Mouse (Mus musculus) cerebral cortex, adult 2 months (tissue): ENCODE data around the gene Ankrd26.

Source experiments
- WGBS: fragments of 180-500 bp; shearing (Covaris S2); methylation state at CpG from one replicate; pipeline ENCODE4 v1.1.7; 2018; 5-methylcytosine and 5-hydroxymethylcytosine counted together

The Ankrd26 gene

GRCm38 (mm10) chr6:118561745-118562609, at the start of gene Ankrd26:
Gene Ankrd26 (minus strand): TSS chr6:118562226.
- 2% methylated on average over 54 of the region's 54 CpGs for WGBS

DNA sequence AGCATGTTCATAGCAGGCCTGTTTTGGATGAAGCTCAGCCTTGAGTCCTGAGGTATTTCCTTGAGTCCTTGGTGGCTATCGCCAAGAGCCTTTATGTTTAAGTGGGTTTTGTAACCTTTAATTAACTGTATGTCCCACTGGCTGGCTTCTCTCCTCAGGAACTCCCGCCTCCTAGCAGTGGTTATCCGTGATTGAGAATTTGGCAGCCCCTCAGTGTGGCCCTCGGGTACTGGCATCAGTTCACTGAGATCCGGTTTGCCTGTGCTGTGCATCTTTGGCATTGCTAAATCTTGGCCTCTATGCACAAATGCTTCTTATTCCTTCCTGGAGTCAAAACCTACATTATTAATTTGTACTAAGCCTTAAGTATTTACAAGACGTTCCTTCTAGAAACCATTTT, 46.9 kb upstream of the Ankrd26 start:
- WGBS = 67% methylated on average over 6 of the region's 6 CpGs

DNA sequence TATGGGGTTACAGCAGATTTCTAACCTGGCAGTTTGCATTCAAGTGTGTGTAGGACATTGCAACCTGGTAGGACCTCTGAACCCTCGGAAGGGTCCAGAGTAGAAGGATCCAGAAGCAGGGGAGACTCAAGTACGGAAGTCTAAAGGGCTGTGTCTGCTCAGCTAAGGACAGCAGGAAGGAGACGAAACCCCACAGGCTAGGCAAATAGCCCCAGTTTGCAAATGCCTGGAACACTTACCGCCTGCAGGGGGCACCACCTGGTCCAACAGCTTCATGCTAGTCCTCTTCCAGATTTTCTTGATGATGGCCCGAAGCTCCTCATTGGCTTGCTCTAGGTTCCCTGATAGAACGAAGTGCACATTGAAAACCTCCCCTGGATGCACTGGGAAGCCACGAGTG, 43.9 kb upstream of the Ankrd26 start:
- WGBS = 70% methylated on average over 7 of the region's 7 CpGs

DNA sequence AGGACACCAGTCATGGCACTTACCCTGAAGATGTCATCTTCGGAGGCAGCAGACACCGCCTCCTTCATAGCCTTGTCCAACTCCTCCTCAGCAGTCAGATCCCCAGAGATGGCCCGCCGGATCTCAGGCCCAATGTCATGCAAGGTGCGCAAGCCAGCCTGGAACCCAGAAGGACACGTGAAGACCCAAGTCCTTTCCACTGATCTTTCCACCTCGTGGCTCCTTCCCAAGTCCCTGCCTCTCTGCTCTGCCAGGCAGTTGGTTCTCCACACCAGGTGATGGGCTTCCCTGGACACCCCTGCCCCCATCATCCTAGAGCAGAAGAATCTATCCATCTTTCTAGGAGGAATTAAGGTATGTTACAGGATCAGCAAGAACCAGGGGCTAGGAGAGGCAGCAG, 41.8 kb upstream of the Ankrd26 start:
- WGBS = 93% methylated on average over 7 of the region's 7 CpGs

GRCm38 (mm10) chr6:118595681-118596055, 33.6 kb upstream of the Ankrd26 start:
- WGBS = 44% methylated on average over 9 of the region's 9 CpGs

GRCm38 (mm10) chr6:118594833-118595680, 33.0 kb upstream of the Ankrd26 start:
- 50% methylated on average over 10 of the region's 10 CpGs for WGBS

- WGBS = 57% methylated on average over 10 of the region's 10 CpGs
Observed at GRCm38 (mm10) chr6:118594070-118594469, 32.0 kb upstream of the Ankrd26 start.

- WGBS = 41% methylated on average over 34 of the region's 34 CpGs
Observed at GRCm38 (mm10) chr6:118593377-118594061, 31.5 kb upstream of the Ankrd26 start.

DNA sequence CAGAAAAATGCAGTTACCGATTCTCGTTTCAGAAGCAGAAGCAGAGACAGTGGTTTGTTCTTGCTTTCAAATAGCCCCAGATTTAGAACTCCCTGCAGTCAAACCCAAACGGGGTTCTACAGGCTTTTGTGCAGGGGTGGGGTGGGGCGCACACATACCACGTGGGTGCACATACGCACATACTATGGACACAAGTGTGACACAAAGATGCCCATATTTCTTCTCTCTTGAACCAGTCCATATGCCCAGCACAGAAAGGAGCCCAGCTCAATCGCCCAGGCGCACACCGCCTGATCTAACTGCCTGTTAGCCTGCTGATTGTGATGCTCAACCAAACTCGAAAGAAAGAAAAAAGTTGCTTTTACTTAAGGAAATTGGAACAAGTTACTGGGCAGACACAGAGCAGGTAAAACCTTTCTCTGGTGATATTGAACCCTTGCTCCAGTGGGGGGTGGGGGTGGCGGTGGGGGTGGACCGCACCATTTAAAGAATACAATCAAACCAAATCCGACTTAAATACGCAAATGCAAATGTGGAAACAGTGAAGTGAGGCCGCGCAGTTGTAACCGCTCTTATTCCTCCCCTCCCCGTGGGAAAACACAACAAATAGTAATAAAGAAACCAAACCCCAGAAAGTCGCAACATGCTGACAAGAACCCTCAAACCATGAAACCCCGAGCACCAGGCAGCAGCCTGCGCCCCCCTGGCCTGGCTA, 30.8 kb upstream of the Ankrd26 start:
- WGBS = 54% methylated on average over 21 of the region's 21 CpGs

DNA sequence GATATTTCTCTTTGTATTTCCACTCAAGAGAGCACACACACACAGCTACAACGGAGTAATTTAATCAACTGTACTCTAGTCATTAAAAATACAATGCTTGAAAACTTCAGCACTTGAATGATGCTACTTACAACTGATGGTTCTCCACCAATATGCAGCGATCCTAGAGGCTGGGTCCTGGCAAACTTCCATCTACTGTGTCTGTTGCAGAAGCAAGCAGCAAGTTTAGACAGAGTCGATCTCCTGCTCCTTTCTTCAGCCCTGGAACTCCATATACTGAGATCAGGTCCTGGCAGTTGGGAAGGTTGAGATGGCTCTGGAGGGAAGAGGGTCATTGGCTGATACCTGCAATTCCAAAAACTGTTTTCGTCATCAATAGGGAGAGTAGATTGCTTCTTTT, 16.7 kb upstream of the Ankrd26 start:
- 63% methylated on average over 4 of the region's 4 CpGs for WGBS

GRCm38 (mm10) chr6:118574351-118574750, 12.3 kb upstream of the Ankrd26 start:
- WGBS = 58% methylated on average over 6 of the region's 6 CpGs

DNA sequence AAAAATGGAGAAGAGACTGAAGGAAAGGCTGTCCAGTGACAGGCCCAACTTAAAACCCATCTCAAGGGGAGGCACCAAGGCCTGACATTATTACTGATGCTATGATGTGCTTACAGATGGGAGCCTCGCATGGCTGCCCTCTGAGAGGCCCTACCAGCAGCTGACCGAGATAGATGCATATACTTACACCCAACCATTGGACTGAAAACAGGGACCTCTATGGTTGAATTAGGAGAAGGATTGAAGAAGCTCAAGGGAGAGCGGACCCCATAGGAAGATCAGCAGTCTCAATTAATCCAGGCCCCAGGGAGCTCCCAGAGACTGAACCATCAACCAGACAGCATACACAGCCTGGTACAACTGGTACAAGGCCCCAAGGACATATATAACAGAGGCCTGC, 5.8 kb upstream of the Ankrd26 start:
- 94% methylated on average over 3 of the region's 3 CpGs for WGBS

DNA sequence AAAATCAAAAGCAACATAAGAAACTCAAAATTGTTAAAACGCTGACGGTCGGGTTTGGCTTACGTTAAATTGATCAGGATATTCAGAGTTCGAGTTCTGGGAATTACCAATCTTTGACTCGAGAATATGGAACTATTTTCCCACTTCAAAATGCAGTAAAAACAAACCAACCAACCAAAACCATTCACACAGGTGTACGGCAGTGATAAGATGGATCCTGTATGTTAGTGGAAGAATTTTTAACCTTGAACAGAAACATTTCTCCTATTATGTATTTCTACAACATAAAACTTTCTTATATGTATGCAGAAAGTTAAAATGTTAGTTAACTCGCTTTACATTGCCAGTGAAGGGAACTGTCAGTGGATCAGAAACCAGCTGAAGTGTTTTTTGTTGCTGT, 801 bp downstream of the Ankrd26 start:
- 82% methylated on average over 8 of the region's 8 CpGs for WGBS

- WGBS = 97% methylated on average over 4 of the region's 4 CpGs
Observed at GRCm38 (mm10) chr6:118538627-118539026, 23.4 kb downstream of the Ankrd26 start.

- WGBS = 94% methylated on average over 10 of the region's 10 CpGs
Observed at GRCm38 (mm10) chr6:118535321-118535720, 26.7 kb downstream of the Ankrd26 start.

- WGBS = 90% methylated on average over 9 of the region's 9 CpGs
Observed at GRCm38 (mm10) chr6:118533381-118533780, 28.6 kb downstream of the Ankrd26 start.

DNA sequence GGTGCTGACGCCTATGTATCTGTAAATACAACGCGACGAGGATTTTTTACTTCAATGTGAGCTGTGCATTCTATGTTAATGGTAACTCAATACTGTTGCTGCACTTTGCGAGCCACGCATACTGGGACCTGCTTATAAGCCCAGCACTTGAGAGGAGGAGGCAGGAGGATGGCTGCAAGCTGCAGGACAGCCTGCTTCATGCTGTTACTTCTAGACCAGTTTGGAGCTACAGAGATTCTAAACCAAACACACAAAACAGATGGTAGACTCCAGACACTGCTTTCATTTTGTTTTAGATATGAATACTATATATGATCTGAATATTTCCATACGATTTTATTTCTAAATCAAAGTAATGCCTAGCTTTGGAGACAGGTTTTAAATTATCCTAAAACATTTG, 41.4 kb downstream of the Ankrd26 start:
- 78% methylated on average over 7 of the region's 7 CpGs for WGBS

DNA sequence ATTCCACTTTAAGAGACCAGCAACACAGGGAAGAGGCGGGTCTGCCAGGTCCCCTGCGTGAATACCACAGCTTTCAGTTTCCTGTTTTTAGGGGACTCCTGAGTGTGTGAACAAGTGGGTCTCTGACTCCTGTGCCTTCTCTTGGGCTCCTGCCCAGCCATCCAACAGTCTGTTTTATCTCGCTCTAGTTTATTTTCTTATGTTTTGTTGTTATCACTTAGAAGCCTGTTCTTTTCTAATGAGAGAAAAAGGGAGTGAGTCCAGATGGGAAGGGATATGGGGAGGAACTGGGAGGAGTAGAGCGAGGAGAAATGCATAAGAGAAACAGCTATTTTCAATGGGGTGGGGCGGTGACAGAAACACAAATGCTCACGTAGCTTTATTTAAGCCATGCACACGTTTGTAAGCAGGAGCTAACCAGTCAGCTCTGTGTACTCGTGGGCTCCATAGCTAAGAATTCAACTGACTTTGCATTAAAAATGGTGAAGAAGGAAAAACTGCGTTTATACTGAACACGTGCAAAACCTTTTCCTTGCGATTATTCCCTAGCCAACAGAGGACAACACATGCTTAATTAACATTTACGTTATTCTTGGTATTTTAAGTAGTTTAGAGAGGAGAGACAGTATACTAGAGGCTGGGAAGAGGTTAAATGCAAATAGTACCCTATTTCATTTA, 48.6 kb downstream of the Ankrd26 start:
- 90% methylated on average over 12 of the region's 12 CpGs for WGBS

DNA sequence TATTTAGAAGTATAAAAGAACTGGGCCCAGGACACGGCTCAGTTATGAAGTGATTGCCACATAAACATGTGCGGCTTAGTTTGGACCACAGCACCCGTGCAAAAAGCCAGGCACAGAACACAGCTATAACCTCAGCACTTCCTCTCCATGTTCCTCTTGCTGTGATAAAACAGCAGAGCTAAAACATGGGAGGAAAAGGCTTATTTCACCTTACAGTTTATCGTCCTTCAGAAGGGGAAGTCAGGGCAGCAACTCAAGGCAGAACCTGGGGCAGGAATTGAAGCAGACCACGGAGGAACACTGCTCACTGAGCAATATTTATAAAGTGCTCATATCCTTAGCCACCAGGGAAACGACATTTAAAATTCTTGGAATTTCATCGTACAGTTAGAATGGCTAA, 63.0 kb downstream of the Ankrd26 start:
- 85% methylated on average over 7 of the region's 7 CpGs for WGBS

DNA sequence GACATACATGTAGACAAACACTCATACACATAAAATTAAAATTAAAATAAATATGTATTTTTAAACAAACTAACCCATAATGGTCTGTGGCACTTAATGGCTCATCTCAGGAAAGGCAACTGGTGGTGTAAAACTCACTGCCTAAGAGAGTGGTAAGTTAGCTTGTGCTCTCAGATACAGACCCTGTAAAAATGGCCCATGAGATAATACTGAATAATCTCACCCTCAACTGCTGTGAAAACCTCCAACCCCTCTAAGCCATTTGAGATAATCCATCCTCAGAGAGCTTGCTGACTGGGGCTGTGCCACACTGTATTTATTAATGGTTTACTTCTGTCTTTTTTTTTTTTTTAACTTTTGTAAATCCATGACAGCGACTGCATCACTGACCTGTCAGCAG, 79.9 kb downstream of the Ankrd26 start:
- WGBS = 95% methylated on average over 1 of the region's 1 CpGs
